Mouse (Mus musculus) embryonic facial prominence, embryonic 12.5 days (tissue): ENCODE results near the gene Zfp683. TPM values are rescaled to one million over a fixed set of nuclear protein-coding genes. Genes with fewer than 3 reads are reported as not detected.

Experiments
- polyA plus RNA-seq: library from polyadenylated mRNA; unstranded; fragments of >200 nt; fragmentation: Nextera tagmentation; extraction: Ambion mirVana; gene quantifications from 2 replicates; pipeline ENCODE4 v1.2.1, GENCODE M21; 2016

The Zfp683 gene
- polyA plus RNA-seq, 1 experiment from 2014 or later, result not detected

Other genes with a start within 250 kb of the Zfp683 start
- 50.8 and 52.0 TPM in 2 replicates for gene Rps6ka1, start 166.0 kb upstream of the Zfp683 start, polyA plus RNA-seq
- 2,853 and 3,017 TPM in 2 replicates for gene Hmgn2, start 85.2 kb upstream of the Zfp683 start, polyA plus RNA-seq
- gene Dhdds, start 52.9 kb upstream of the Zfp683 start, polyA plus RNA-seq, result 45.3 and 50.3 TPM in 2 replicates
- 0.50 and 0.67 TPM in 2 replicates for gene Lin28a, start 35.0 kb upstream of the Zfp683 start, polyA plus RNA-seq
- 2.9 and 4.0 TPM in 2 replicates for gene Crybg2, start 7.0 kb downstream of the Zfp683 start, polyA plus RNA-seq
- 8.0 and 8.3 TPM in 2 replicates for gene Cd52, start 41.2 kb downstream of the Zfp683 start, polyA plus RNA-seq
- gene Ubxn11, start 48.7 kb downstream of the Zfp683 start, polyA plus RNA-seq, result 10.4 and 11.5 TPM in 2 replicates
- 345 and 360 TPM in 2 replicates for gene Sh3bgrl3, start 75.0 kb downstream of the Zfp683 start, polyA plus RNA-seq
- 32.0 and 34.9 TPM in 2 replicates for gene Cep85, start 133.3 kb downstream of the Zfp683 start, polyA plus RNA-seq
- not detected in 2 replicates for gene Gm7534, start 149.2 kb downstream of the Zfp683 start, polyA plus RNA-seq
- gene Catsper4, start 173.5 kb downstream of the Zfp683 start, polyA plus RNA-seq, result 0.15 TPM in 1 of 2 replicates, not detected in the other
- gene Cnksr1, start 184.6 kb downstream of the Zfp683 start, polyA plus RNA-seq, result 2.1 and 2.5 TPM in 2 replicates
- gene E130218I03Rik, start 189.8 kb downstream of the Zfp683 start, polyA plus RNA-seq, result 1.4 and 1.7 TPM in 2 replicates
- 19.5 and 19.8 TPM in 2 replicates for gene Zfp593, start 191.8 kb downstream of the Zfp683 start, polyA plus RNA-seq
- gene Gm30191, start 193.1 kb downstream of the Zfp683 start, polyA plus RNA-seq, result not detected in 2 replicates
- 6.3 and 6.4 TPM in 2 replicates for gene Grrp1, start 200.3 kb downstream of the Zfp683 start, polyA plus RNA-seq
- gene Pdik1l, start 234.1 kb downstream of the Zfp683 start, polyA plus RNA-seq, result 22.6 and 24.8 TPM in 2 replicates